Mouse (Mus musculus) midbrain, embryonic 13.5 days (tissue): ENCODE results near the gene F930015N05Rik. TPM values are rescaled to one million over a fixed set of nuclear protein-coding genes. Genes with fewer than 3 reads are reported as not detected.

ENCODE experiments used
- ATAC-seq: fragments of 200-750 bp; cut with Nextera tagmentation; 2 replicates; pipeline ENCODE4 v1.8.0; 2017; ENCODE audit warnings: mild to moderate bottlenecking, moderate TSS enrichment, moderate library complexity
- H3K27ac ChIP-seq: fragments of 300-500 bp; sonication (generic); 2 replicates; pipeline ENCODE4 v1.5.1; 2015; ENCODE audit warnings: inconsistent platforms, mild to moderate bottlenecking, moderate library complexity
- H3K27me3 ChIP-seq: fragments of 300-500 bp; sonication (generic); 2 replicates; pipeline ENCODE4 v1.6.1; 2015; ENCODE audit warnings: mild to moderate bottlenecking, inconsistent platforms
- H3K36me3 ChIP-seq: fragments of 300-500 bp; sonication (generic); 2 replicates; pipeline ENCODE4 v1.6.1; 2015; ENCODE audit warnings: mild to moderate bottlenecking, inconsistent platforms
- H3K4me1 ChIP-seq: fragments of 300-500 bp; sonication (generic); replicated peaks from 2 replicates; pipeline ENCODE4 v1.6.1; 2015; ENCODE audit warnings: inconsistent platforms
- H3K4me2 ChIP-seq: fragments of 300-500 bp; sonication (generic); replicated peaks from 2 replicates; pipeline ENCODE4 v1.6.1; 2015; ENCODE audit warnings: moderate library complexity, mild to moderate bottlenecking, inconsistent platforms
- H3K4me3 ChIP-seq: fragments of 300-500 bp; sonication (generic); replicated peaks from 2 replicates; pipeline ENCODE4 v1.5.1; 2015; ENCODE audit warnings: mild to moderate bottlenecking, inconsistent platforms
- H3K9ac ChIP-seq: fragments of 300-500 bp; sonication (generic); replicated peaks from 2 replicates; pipeline ENCODE4 v1.6.1; 2015; ENCODE audit warnings: mild to moderate bottlenecking, inconsistent platforms
- H3K9me3 ChIP-seq: fragments of 300-500 bp; sonication (generic); 2 replicates; pipeline ENCODE4 v1.6.1; 2016; ENCODE audit warnings: mild to moderate bottlenecking, inconsistent platforms
- whole genome bisulfite sequencing: fragments of 180-500 bp; shearing (Covaris S2); methylation state at CpG from one replicate; pipeline ENCODE4 v1.1.7; 2015; 5-methylcytosine and 5-hydroxymethylcytosine counted together
- polyA plus RNA-seq: library from polyadenylated mRNA; unstranded; fragments of >200 nt; fragmentation: Nextera tagmentation; extraction: Ambion mirVana; gene quantifications from 2 replicates; pipeline ENCODE4 v1.2.1, GENCODE M21; 2015

The F930015N05Rik gene
- 0.37 and 1.8 TPM in 2 replicates for polyA plus RNA-seq

GRCm38 (mm10) chr11:64436412-64436727, at the start of gene F930015N05Rik:
F930015N05Rik (minus strand) TSS chr11:64436653.
- Histone ChIP-seq H3K27me3 (peaks cover 37% of the 10 kb centered on the region), H3K4me2 (peak within 1 kb of the TSS; percentile 97), H3K4me3 (peak within 1 kb of the TSS; percentile 47), H3K36me3 (no peaks in the 10 kb centered on the region), H3K9me3 (no peaks in the 10 kb centered on the region), H3K4me1 (peaks cover 27% of the 10 kb centered on the region), H3K27ac (peak within 1 kb of the TSS; percentile 66), H3K9ac (peak within 1 kb of the TSS; percentile 77)
- no peak for ATAC-seq
- 1% methylated on average over 24 of the region's 24 CpGs for WGBS

- H3K4me1 ChIP-seq: 0 out of 2 replicates have a peak, but pooled peaks cover 10% of the 10 kb centered on the region
- peaks cover 7% of the 10 kb centered on the region; the same call in 1 of the 2 replicates for H3K27me3 ChIP-seq
- H3K4me3 ChIP-seq: no peak overlapping the region
- H3K27ac ChIP-seq: no peak overlapping the region
- H3K4me2 ChIP-seq: no peak overlapping the region
- 75% methylated on average over 3 of the region's 3 CpGs for WGBS
- no peaks in the 10 kb centered on the region for H3K9me3 ChIP-seq
- H3K9ac ChIP-seq: no peak overlapping the region
- ATAC-seq: no peak
- no peaks in the 10 kb centered on the region for H3K36me3 ChIP-seq
Observed at GRCm38 (mm10) chr11:64481445-64481844, 45.0 kb upstream of the F930015N05Rik start.

GRCm38 (mm10) chr11:64473679-64474078, 37.2 kb upstream of the F930015N05Rik start:
- WGBS: 89% methylated on average over 3 of the region's 3 CpGs
- no peaks in the 10 kb centered on the region for H3K9me3 ChIP-seq
- no peaks in the 10 kb centered on the region for H3K4me1 ChIP-seq
- H3K36me3 ChIP-seq: no peaks in the 10 kb centered on the region
- no peak overlapping the region for H3K4me2 ChIP-seq
- no peaks in the 10 kb centered on the region for H3K27me3 ChIP-seq
- no peak overlapping the region for H3K27ac ChIP-seq
- no peak for ATAC-seq
- H3K4me3 ChIP-seq: no peak overlapping the region
- H3K9ac ChIP-seq: no peak overlapping the region

- Histone ChIP-seq H3K27ac (no peak overlapping the region), H3K4me1 (no peaks in the 10 kb centered on the region), H3K4me3 (no peak overlapping the region), H3K9me3 (no peaks in the 10 kb centered on the region), H3K27me3 (no peaks in the 10 kb centered on the region), H3K36me3 (no peaks in the 10 kb centered on the region), H3K9ac (no peak overlapping the region), H3K4me2 (no peak overlapping the region)
- no peak for ATAC-seq
Observed at GRCm38 (mm10) chr11:64470689-64471088, 34.2 kb upstream of the F930015N05Rik start.

- no peaks in the 10 kb centered on the region for H3K4me1 ChIP-seq
- no peaks in the 10 kb centered on the region for H3K9me3 ChIP-seq
- H3K9ac ChIP-seq: no peak overlapping the region
- H3K4me2 ChIP-seq: no peak overlapping the region
- 83% methylated on average over 4 of the region's 4 CpGs for WGBS
- H3K4me3 ChIP-seq: no peak overlapping the region
- no peak for ATAC-seq
- no peaks in the 10 kb centered on the region for H3K36me3 ChIP-seq
- no peaks in the 10 kb centered on the region for H3K27me3 ChIP-seq
- no peak overlapping the region for H3K27ac ChIP-seq
Observed at GRCm38 (mm10) chr11:64468737-64469136, 32.3 kb upstream of the F930015N05Rik start.

GRCm38 (mm10) chr11:64461746-64462145, 25.3 kb upstream of the F930015N05Rik start:
- no peaks in the 10 kb centered on the region for H3K4me1 ChIP-seq
- no peak overlapping the region for H3K27ac ChIP-seq
- no peaks in the 10 kb centered on the region for H3K9me3 ChIP-seq
- no peak for ATAC-seq
- no peaks in the 10 kb centered on the region for H3K36me3 ChIP-seq
- H3K9ac ChIP-seq: no peak overlapping the region
- no peaks in the 10 kb centered on the region for H3K27me3 ChIP-seq
- 83% methylated on average over 3 of the region's 3 CpGs for WGBS
- no peak overlapping the region for H3K4me3 ChIP-seq
- no peak overlapping the region for H3K4me2 ChIP-seq

GRCm38 (mm10) chr11:64448586-64449315, 12.3 kb upstream of the F930015N05Rik start:
- Histone ChIP-seq H3K4me2 (no peak overlapping the region), H3K27me3 (no peaks in the 10 kb centered on the region), H3K4me1 (peaks cover 5% of the 10 kb centered on the region; the same call in 1 of the 2 replicates), H3K27ac (no peak overlapping the region), H3K4me3 (no peak overlapping the region), H3K9me3 (no peaks in the 10 kb centered on the region), H3K36me3 (no peaks in the 10 kb centered on the region), H3K9ac (no peak overlapping the region)
- no peak for ATAC-seq
- 77% methylated on average over 9 of the region's 9 CpGs for WGBS

GRCm38 (mm10) chr11:64445227-64445626, 8.8 kb upstream of the F930015N05Rik start:
- no peak overlapping the region for H3K9ac ChIP-seq
- H3K27ac ChIP-seq: no peak overlapping the region
- H3K9me3 ChIP-seq: no peaks in the 10 kb centered on the region
- WGBS: 78% methylated on average over 1 of the region's 1 CpGs
- no peak overlapping the region for H3K4me3 ChIP-seq
- H3K4me2 ChIP-seq: no peak overlapping the region
- ATAC-seq: no peak
- peaks cover 13% of the 10 kb centered on the region for H3K27me3 ChIP-seq
- peaks cover 7% of the 10 kb centered on the region; the same call in 1 of the 2 replicates for H3K4me1 ChIP-seq
- H3K36me3 ChIP-seq: no peaks in the 10 kb centered on the region

GRCm38 (mm10) chr11:64442701-64443100, 6.2 kb upstream of the F930015N05Rik start:
- H3K4me1 ChIP-seq: peaks cover 4% of the 10 kb centered on the region; the same call in 1 of the 2 replicates
- H3K4me3 ChIP-seq: no peak overlapping the region
- H3K4me2 ChIP-seq: no peak overlapping the region
- H3K27me3 ChIP-seq: peaks cover 29% of the 10 kb centered on the region
- no peak overlapping the region for H3K9ac ChIP-seq
- no peaks in the 10 kb centered on the region for H3K9me3 ChIP-seq
- no peak for ATAC-seq
- 45% methylated on average over 3 of the region's 3 CpGs for WGBS
- no peak overlapping the region for H3K27ac ChIP-seq
- no peaks in the 10 kb centered on the region for H3K36me3 ChIP-seq

GRCm38 (mm10) chr11:64442119-64442518, 5.7 kb upstream of the F930015N05Rik start:
- Histone ChIP-seq H3K4me1 (peaks cover 6% of the 10 kb centered on the region; the same call in 1 of the 2 replicates), H3K27ac (no peak overlapping the region), H3K9ac (no peak overlapping the region), H3K4me2 (peak overlapping the region; percentile 31), H3K36me3 (no peaks in the 10 kb centered on the region), H3K27me3 (peaks cover 33% of the 10 kb centered on the region), H3K4me3 (no peak overlapping the region), H3K9me3 (no peaks in the 10 kb centered on the region)
- WGBS: 34% methylated on average over 8 of the region's 8 CpGs
- ATAC-seq: no peak

GRCm38 (mm10) chr11:64438909-64439308, 2.5 kb upstream of the F930015N05Rik start:
- no peaks in the 10 kb centered on the region for H3K9me3 ChIP-seq
- 22% methylated on average over 3 of the region's 3 CpGs for WGBS
- no peak overlapping the region for H3K9ac ChIP-seq
- no peak overlapping the region for H3K4me2 ChIP-seq
- H3K4me3 ChIP-seq: no peak overlapping the region; the same call in 1 of the 2 replicates
- no peaks in the 10 kb centered on the region for H3K36me3 ChIP-seq
- peaks cover 29% of the 10 kb centered on the region for H3K4me1 ChIP-seq
- no peak overlapping the region for H3K27ac ChIP-seq
- no peak for ATAC-seq
- H3K27me3 ChIP-seq: peaks cover 40% of the 10 kb centered on the region

GRCm38 (mm10) chr11:64437721-64438120, 1.3 kb upstream of the F930015N05Rik start:
- Histone ChIP-seq H3K27ac (no peak overlapping the region), H3K9ac (no peak overlapping the region), H3K4me1 (peaks cover 29% of the 10 kb centered on the region), H3K27me3 (peaks cover 37% of the 10 kb centered on the region), H3K36me3 (no peaks in the 10 kb centered on the region), H3K9me3 (no peaks in the 10 kb centered on the region), H3K4me3 (peak overlapping the region; percentile 47; the same call in 1 of the 2 replicates), H3K4me2 (peak overlapping the region; percentile 33)
- ATAC-seq: no peak
- WGBS: 30% methylated on average over 3 of the region's 3 CpGs
